Mouse (Mus musculus) brain, embryonic 14.5 days (tissue): Measurements from ENCODE around the gene Vhl.

Experiments
- CTCF ChIP-seq: fragments of 200-500 bp; IDR thresholded peaks from 2 replicates; pipeline ENCODE4 v1.5.1; 2012; ENCODE audit warnings: inconsistent platforms, mild to moderate bottlenecking, moderate library complexity, borderline replicate concordance; ENCODE audit not compliant: insufficient read depth, insufficient read length; ENCODE audit errors: extremely low read depth
- POLR2A ChIP-seq: fragments of 200-500 bp; IDR thresholded peaks from 2 replicates; pipeline ENCODE4 v1.6.1; 2012; ENCODE audit warnings: mild to moderate bottlenecking, inconsistent platforms, borderline replicate concordance; ENCODE audit not compliant: poor library complexity, insufficient read depth, insufficient read length, severe bottlenecking; ENCODE audit errors: extremely low read depth

DNA sequence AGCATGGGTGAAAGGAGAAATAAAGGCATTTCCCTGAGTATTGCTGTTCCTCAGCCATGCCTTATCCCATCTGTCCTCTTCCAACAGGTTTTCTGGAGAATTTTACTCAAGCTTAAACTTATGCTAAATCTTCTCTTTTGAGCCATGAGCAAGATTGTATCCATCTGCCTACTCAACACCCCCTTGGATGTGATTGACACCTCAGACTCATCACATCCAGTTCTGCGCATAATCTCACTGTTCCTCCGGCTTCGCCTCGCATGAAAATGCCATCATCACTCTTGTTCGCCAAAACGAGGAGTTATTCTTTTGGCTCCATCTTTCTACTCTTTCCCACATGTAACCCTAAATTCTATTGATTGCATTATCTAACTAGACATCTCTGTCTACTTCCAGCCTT, 47.7 kb upstream of the Vhl start:
- TF ChIP-seq CTCF (no peak), POLR2A (no peak)
